Mouse (Mus musculus): ENCODE results near the gene Abhd6. TPM values are rescaled to one million over a fixed set of nuclear protein-coding genes. Genes with fewer than 3 reads are reported as not detected.

Gene Abhd6
- polyA plus RNA-seq, 1 experiment from 2014 or later, result 9.9 TPM

- 78% methylated on average over 8 of the region's 8 CpGs for WGBS
- Histone ChIP-seq H3K9me3 (replicated peaks) (no peaks in the 10 kb centered on the region), H3K27me3 (replicated peaks) (no peaks in the 10 kb centered on the region), H3K4me2 (no peak overlapping the region), H3K9ac (no peak overlapping the region), H3K36me3 (no peaks in the 10 kb centered on the region), H3K4me3 (no peak overlapping the region), H3K27ac (ENCODE audit: poor library complexity, severe bottlenecking) (no peak overlapping the region), H3K4me1 (replicated peaks) (peaks cover 6% of the 10 kb centered on the region)
- no peak for ATAC-seq (ENCODE audit: insufficient number of reproducible peaks, low FRiP score)
Measured at GRCm38 (mm10) chr14:8063835-8064785, 61.4 kb downstream of the Abhd6 start.

- H3K4me1 ChIP-seq (replicated peaks), result peaks cover 14% of the 10 kb centered on the region
- no peaks in the 10 kb centered on the region for H3K27me3 ChIP-seq (replicated peaks)
- peak within 1 kb of the TSS; percentile 86 for H3K9ac ChIP-seq
- H3K36me3 ChIP-seq, result peaks cover 12% of the 10 kb centered on the region
- H3K27ac ChIP-seq (ENCODE audit: poor library complexity, severe bottlenecking), result peak within 1 kb of the TSS; percentile 93
- peak; percentile 94 for ATAC-seq (ENCODE audit: insufficient number of reproducible peaks, low FRiP score)
- WGBS, result under 1% methylated on average over 47 of the region's 47 CpGs
- peaks cover under 1% of the 10 kb centered on the region; the same call in 1 of the 2 replicates for H3K9me3 ChIP-seq (replicated peaks)
- peak within 1 kb of the TSS; percentile 65 for H3K4me3 ChIP-seq
- peak within 1 kb of the TSS; percentile 86 for H3K4me2 ChIP-seq
Measured at GRCm38 (mm10) chr14:8080165-8080679, 77.5 kb downstream of the Abhd6 start, which contains the start of gene Rpp14. Gene Rpp14 (plus strand): TSS chr14:8080367.

- 5% methylated on average over 11 of the region's 11 CpGs for WGBS
- H3K9me3 ChIP-seq (replicated peaks), result no peaks in the 10 kb centered on the region
Measured at GRCm38 (mm10) chr14:8080718-8081117, 78.0 kb downstream of the Abhd6 start.

GRCm38 (mm10) chr14:8082949-8083348 lies 80.2 kb downstream of the Abhd6 start:
- peaks cover 14% of the 10 kb centered on the region for H3K4me1 ChIP-seq (replicated peaks)
- H3K27me3 ChIP-seq (replicated peaks), result no peaks in the 10 kb centered on the region
- H3K9ac ChIP-seq, result no peak overlapping the region
- WGBS, result 90% methylated on average over 1 of the region's 1 CpGs
- no peak overlapping the region for H3K4me3 ChIP-seq
- no peaks in the 10 kb centered on the region for H3K9me3 ChIP-seq (replicated peaks)
- H3K4me2 ChIP-seq, result no peak overlapping the region
- no peak for ATAC-seq (ENCODE audit: insufficient number of reproducible peaks, low FRiP score)
- H3K27ac ChIP-seq (ENCODE audit: poor library complexity, severe bottlenecking), result no peak overlapping the region
- H3K36me3 ChIP-seq, result peaks cover 34% of the 10 kb centered on the region

More at GRCm38 (mm10) chr14:8080718-8081117, 78.0 kb downstream of the Abhd6 start:
- peaks cover 14% of the 10 kb centered on the region for H3K4me1 ChIP-seq (replicated peaks)
- H3K9ac ChIP-seq, result peak overlapping the region; percentile 86
- peaks cover 17% of the 10 kb centered on the region for H3K36me3 ChIP-seq
- peak; percentile 51; the same call in 1 of the 2 replicates for ATAC-seq (ENCODE audit: insufficient number of reproducible peaks, low FRiP score)
- peak overlapping the region; percentile 65 for H3K4me3 ChIP-seq
- H3K27me3 ChIP-seq (replicated peaks), result no peaks in the 10 kb centered on the region
- H3K4me2 ChIP-seq, result peak overlapping the region; percentile 86
- peak overlapping the region; percentile 93 for H3K27ac ChIP-seq (ENCODE audit: poor library complexity, severe bottlenecking)

- Histone ChIP-seq H3K4me2 (no peak overlapping the region), H3K27ac (ENCODE audit: poor library complexity, severe bottlenecking) (no peak overlapping the region), H3K9me3 (replicated peaks) (no peaks in the 10 kb centered on the region), H3K4me3 (no peak overlapping the region), H3K9ac (no peak overlapping the region), H3K36me3 (peaks cover 59% of the 10 kb centered on the region), H3K4me1 (replicated peaks) (no peaks in the 10 kb centered on the region), H3K27me3 (replicated peaks) (no peaks in the 10 kb centered on the region)
- WGBS, result 88% methylated on average over 2 of the region's 2 CpGs
- no peak for ATAC-seq (ENCODE audit: insufficient number of reproducible peaks, low FRiP score)
Measured at GRCm38 (mm10) chr14:8089016-8089415, 86.3 kb downstream of the Abhd6 start.

- Histone ChIP-seq H3K4me1 (replicated peaks) (0 out of 2 replicates have a peak, but pooled peaks cover 6% of the 10 kb centered on the region), H3K36me3 (peaks cover 31% of the 10 kb centered on the region), H3K27me3 (replicated peaks) (no peaks in the 10 kb centered on the region), H3K9me3 (replicated peaks) (no peaks in the 10 kb centered on the region), H3K4me3 (no peak overlapping the region), H3K4me2 (no peak overlapping the region), H3K27ac (ENCODE audit: poor library complexity, severe bottlenecking) (no peak overlapping the region), H3K9ac (no peak overlapping the region)
- 90% methylated on average over 2 of the region's 2 CpGs for WGBS
- no peak for ATAC-seq (ENCODE audit: insufficient number of reproducible peaks, low FRiP score)
Measured at GRCm38 (mm10) chr14:8092573-8092972, 89.9 kb downstream of the Abhd6 start.

GRCm38 (mm10) chr14:8093427-8093826 lies 90.7 kb downstream of the Abhd6 start:
- 54% methylated on average over 5 of the region's 5 CpGs for WGBS
- peaks cover 28% of the 10 kb centered on the region for H3K36me3 ChIP-seq
- no peak for ATAC-seq (ENCODE audit: insufficient number of reproducible peaks, low FRiP score)

GRCm38 (mm10) chr14:8094931-8095561 lies 92.3 kb downstream of the Abhd6 start:
- ATAC-seq (ENCODE audit: insufficient number of reproducible peaks, low FRiP score), result no peak
- no peaks in the 10 kb centered on the region for H3K9me3 ChIP-seq (replicated peaks)

More at GRCm38 (mm10) chr14:8093427-8093826, 90.7 kb downstream of the Abhd6 start:
- no peak overlapping the region for H3K4me3 ChIP-seq
- no peaks in the 10 kb centered on the region for H3K27me3 ChIP-seq (replicated peaks)
- no peak overlapping the region for H3K27ac ChIP-seq (ENCODE audit: poor library complexity, severe bottlenecking)
- H3K9ac ChIP-seq, result no peak overlapping the region
- 0 out of 2 replicates have a peak, but pooled peaks cover 9% of the 10 kb centered on the region for H3K4me1 ChIP-seq (replicated peaks)
- no peak overlapping the region for H3K4me2 ChIP-seq
- no peaks in the 10 kb centered on the region for H3K9me3 ChIP-seq (replicated peaks)

GRCm38 (mm10) chr14:8095562-8095950 lies 92.9 kb downstream of the Abhd6 start:
- Histone ChIP-seq H3K4me2 (peak overlapping the region; percentile 30), H3K9me3 (replicated peaks) (no peaks in the 10 kb centered on the region), H3K36me3 (peaks cover 6% of the 10 kb centered on the region), H3K27ac (ENCODE audit: poor library complexity, severe bottlenecking) (peak overlapping the region; percentile 23; the same call in 1 of the 2 replicates), H3K9ac (no peak overlapping the region), H3K27me3 (replicated peaks) (no peaks in the 10 kb centered on the region), H3K4me1 (replicated peaks) (peaks cover 15% of the 10 kb centered on the region), H3K4me3 (no peak overlapping the region)
- WGBS, result 53% methylated on average over 7 of the region's 7 CpGs
- no peak for ATAC-seq (ENCODE audit: insufficient number of reproducible peaks, low FRiP score)

More at GRCm38 (mm10) chr14:8094931-8095561, 92.3 kb downstream of the Abhd6 start:
- Histone ChIP-seq H3K4me3 (no peak overlapping the region), H3K4me2 (no peak overlapping the region), H3K4me1 (replicated peaks) (peaks cover 15% of the 10 kb centered on the region), H3K27ac (ENCODE audit: poor library complexity, severe bottlenecking) (no peak overlapping the region), H3K9ac (no peak overlapping the region), H3K27me3 (replicated peaks) (no peaks in the 10 kb centered on the region), H3K36me3 (peaks cover 12% of the 10 kb centered on the region)
- 56% methylated on average over 3 of the region's 3 CpGs for WGBS

GRCm38 (mm10) chr14:8097978-8098686 lies 95.4 kb downstream of the Abhd6 start, which contains the start of gene Pxk:
Gene Pxk (plus strand): TSS chr14:8098211.
- peak; percentile 94 for ATAC-seq (ENCODE audit: insufficient number of reproducible peaks, low FRiP score)
- Histone ChIP-seq H3K4me3 (peak within 1 kb of the TSS; percentile 96), H3K27me3 (replicated peaks) (no peaks in the 10 kb centered on the region), H3K4me1 (replicated peaks) (peaks cover 22% of the 10 kb centered on the region), H3K9me3 (replicated peaks) (no peaks in the 10 kb centered on the region), H3K27ac (ENCODE audit: poor library complexity, severe bottlenecking) (peak within 1 kb of the TSS; percentile 63), H3K9ac (peak within 1 kb of the TSS; percentile 89), H3K36me3 (0 out of 2 replicates have a peak, but pooled peaks cover 3% of the 10 kb centered on the region), H3K4me2 (peak within 1 kb of the TSS; percentile 77)
- under 1% methylated on average over 82 of the region's 89 CpGs for WGBS
